Mouse (Mus musculus) testis, adult 10 weeks (tissue): ENCODE data around the gene Rrm1. TPM values are rescaled to one million over a fixed set of nuclear protein-coding genes. Genes with fewer than 3 reads are reported as not detected.

Source experiments
- polyA plus RNA-seq: library from polyadenylated mRNA; stranded (reverse); fragments of 350-450 nt; fragmentation: Illumina TruSeq; extraction: RNeasy Lipid Tissue Mini Kit (QIAGEN cat#74804); gene quantifications from one replicate; pipeline ENCODE4 v1.2.3, GENCODE M21; 2014; ENCODE audit warnings: low read depth, low replicate concordance

Gene Rrm1
- polyA plus RNA-seq = 83.8 TPM

GRCm38 (mm10) chr7:102441657-102442391 lies at the start of gene Rrm1:
Gene Rrm1 (plus strand): TSS chr7:102441695.

GRCm38 (mm10) chr7:102481579-102481978 lies 40.1 kb downstream of the Rrm1 start, which contains the start of gene Olfr543:
Gene Olfr543 (minus strand): TSS chr7:102481679.

GRCm38 (mm10) chr7:102488161-102488560 lies 46.7 kb downstream of the Rrm1 start, which contains the start of gene Olfr544:
Gene Olfr544 (minus strand): TSS chr7:102488313.

GRCm38 (mm10) chr7:102499473-102499872 lies 58.0 kb downstream of the Rrm1 start, which contains the start of gene Olfr545:
Gene Olfr545 (minus strand): TSS chr7:102499573.

Other genes starting within 250 kb of the Rrm1 start
- 392 TPM for gene Nup98, start 231.5 kb upstream of the Rrm1 start, polyA plus RNA-seq
- 56.3 TPM for gene Pgap2, start 231.5 kb upstream of the Rrm1 start, polyA plus RNA-seq
- 0.99 TPM for gene Rhog, start 185.6 kb upstream of the Rrm1 start, polyA plus RNA-seq
- 32.9 TPM for gene Stim1, start 173.9 kb upstream of the Rrm1 start, polyA plus RNA-seq
- gene Olfr543, start 40.0 kb downstream of the Rrm1 start, polyA plus RNA-seq = not detected
- gene Olfr544, start 46.6 kb downstream of the Rrm1 start, polyA plus RNA-seq = not detected
- gene Olfr545, start 57.9 kb downstream of the Rrm1 start, polyA plus RNA-seq = not detected
- not detected for gene Olfr547, start 93.1 kb downstream of the Rrm1 start, polyA plus RNA-seq
- gene Olfr548-ps1, start 99.2 kb downstream of the Rrm1 start, polyA plus RNA-seq = not detected
- gene Olfr549, start 108.2 kb downstream of the Rrm1 start, polyA plus RNA-seq = not detected
- gene Trim21, start 123.8 kb downstream of the Rrm1 start, polyA plus RNA-seq = 1.1 TPM
- not detected for gene Olfr550, start 129.7 kb downstream of the Rrm1 start, polyA plus RNA-seq
- gene Olfr551, start 150.2 kb downstream of the Rrm1 start, polyA plus RNA-seq = not detected
- gene Olfr552, start 156.1 kb downstream of the Rrm1 start, polyA plus RNA-seq = not detected
- not detected for gene Olfr553, start 176.5 kb downstream of the Rrm1 start, polyA plus RNA-seq
- gene Olfr554, start 196.7 kb downstream of the Rrm1 start, polyA plus RNA-seq = not detected
- not detected for gene Olfr555, start 217.1 kb downstream of the Rrm1 start, polyA plus RNA-seq
- gene Olfr556, start 223.2 kb downstream of the Rrm1 start, polyA plus RNA-seq = not detected
- 5.6 TPM for gene Trim68, start 245.6 kb downstream of the Rrm1 start, polyA plus RNA-seq